Mouse (Mus musculus) splenic B cell, adult 2 months (primary cell): ENCODE data around the gene Gm49396.

Experiments
- DNase-seq: peaks from one replicate; pipeline ENCODE4 v3.0.0-alpha.2; 2011; ENCODE audit warnings: low read depth, low spot score
- H3K27me3 ChIP-seq: 2 replicates; pipeline ENCODE4 v1.6.1; 2012; ENCODE audit warnings: mild to moderate bottlenecking, low read length, moderate library complexity, mixed read lengths; ENCODE audit not compliant: control insufficient read depth, poor library complexity, insufficient read depth, severe bottlenecking
- H3K36me3 ChIP-seq: 2 replicates; pipeline ENCODE4 v1.6.1; 2012; ENCODE audit warnings: mild to moderate bottlenecking, low read length, moderate library complexity, mixed read lengths; ENCODE audit not compliant: control insufficient read depth, poor library complexity, insufficient read depth, severe bottlenecking

The Gm49396 gene

DNA sequence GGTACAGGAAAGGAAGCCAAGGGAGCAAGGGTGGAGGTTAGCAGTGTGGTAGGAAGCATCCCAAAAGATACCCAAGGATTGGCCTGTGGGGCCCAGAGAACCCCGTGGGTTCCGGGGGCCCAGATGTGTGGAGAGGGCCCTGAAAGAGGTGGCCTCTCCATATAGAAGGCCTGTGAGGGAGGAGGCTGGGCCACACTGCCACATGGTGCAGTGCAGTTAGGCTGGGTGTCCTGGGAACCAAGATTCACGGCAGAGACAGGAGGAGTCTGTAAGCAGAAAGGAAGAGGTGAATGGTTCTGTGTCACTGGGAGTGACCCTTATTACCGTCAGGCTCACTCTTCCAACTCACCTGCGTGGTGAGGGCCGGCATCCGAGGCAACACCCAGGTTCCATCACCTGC lies 22.6 kb upstream of the Gm49396 start:
- H3K27me3 ChIP-seq: no peaks in the 10 kb centered on the region

GRCm38 (mm10) chr7:30544327-30544726 lies 18.8 kb upstream of the Gm49396 start:
- Histone ChIP-seq H3K36me3 (no peaks in the 10 kb centered on the region; the same call in 1 of the 2 replicates), H3K27me3 (no peaks in the 10 kb centered on the region)
- no peak for DNase-seq

More for the DNA sequence above, 22.6 kb upstream of the Gm49396 start:
- DNase-seq: no peak
- no peaks in the 10 kb centered on the region; the same call in 1 of the 2 replicates for H3K36me3 ChIP-seq

- Histone ChIP-seq H3K36me3 (no peaks in the 10 kb centered on the region), H3K27me3 (no peaks in the 10 kb centered on the region)
- no peak for DNase-seq
These were observed 13.3 kb upstream of the Gm49396 start for GRCm38 (mm10) chr7:30549880-30550279.

DNA sequence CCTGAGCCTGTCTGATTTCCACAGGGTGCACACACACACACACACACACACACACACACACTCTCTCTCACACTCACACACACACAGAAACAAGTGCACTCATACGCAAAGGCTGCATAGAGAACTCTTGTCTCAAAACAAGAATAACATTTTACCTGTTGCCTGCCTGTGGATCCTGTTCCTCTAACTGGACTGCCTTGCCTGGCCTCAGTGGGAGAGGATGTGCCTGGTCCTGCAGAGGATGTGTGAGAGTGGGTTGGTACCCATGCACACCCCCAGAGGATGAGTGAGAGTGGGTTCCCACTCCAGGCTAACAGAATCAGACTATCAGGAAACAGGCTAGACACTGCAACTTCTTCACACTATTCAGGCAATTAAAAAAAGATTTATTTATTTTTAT lies 12.5 kb upstream of the Gm49396 start:
- DNase-seq: no peak
- H3K36me3 ChIP-seq: peaks cover 1% of the 10 kb centered on the region; the same call in 1 of the 2 replicates
- H3K27me3 ChIP-seq: no peaks in the 10 kb centered on the region

DNA sequence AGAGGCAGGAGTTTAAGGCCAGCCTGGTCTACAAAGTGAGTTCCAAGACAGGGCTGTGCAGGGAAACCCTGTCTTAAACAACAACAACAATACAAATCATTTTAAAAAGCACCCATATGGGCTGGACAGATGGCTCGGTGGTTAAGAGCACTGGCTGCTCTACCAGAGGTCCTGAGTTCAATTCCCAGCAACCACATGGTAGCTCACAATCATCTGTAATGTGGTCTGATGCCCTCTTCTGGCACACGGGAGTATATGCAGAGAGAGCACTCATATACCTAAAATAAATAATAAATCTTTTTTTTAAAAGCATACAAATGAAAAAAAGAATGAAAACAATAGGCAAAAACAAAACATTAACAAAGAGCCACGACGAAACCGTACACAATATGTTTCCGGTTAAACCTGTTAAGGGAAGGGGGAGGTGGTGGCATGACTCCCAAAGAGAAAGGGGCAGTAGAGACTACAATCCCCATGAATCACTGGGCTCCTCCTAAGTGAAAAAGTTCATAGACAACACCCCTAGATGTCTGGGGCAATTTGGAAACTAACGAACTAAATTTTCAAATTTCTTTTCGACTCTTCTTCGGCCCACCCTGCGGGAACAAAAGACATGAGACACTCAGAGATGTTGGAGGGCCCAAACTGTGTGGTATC lies 11.6 kb upstream of the Gm49396 start:
- Histone ChIP-seq H3K27me3 (no peaks in the 10 kb centered on the region), H3K36me3 (peaks cover 7% of the 10 kb centered on the region; the same call in 1 of the 2 replicates)
- peak; percentile 86 for DNase-seq

GRCm38 (mm10) chr7:30552102-30553020 lies 10.8 kb upstream of the Gm49396 start, which contains the start of the genes Hspb6 and Proser3:
Hspb6 (plus strand) TSS chr7:30552178.
Proser3 (minus strand) TSS chr7:30552299.
- H3K36me3 ChIP-seq: peaks cover 8% of the 10 kb centered on the region; the same call in 1 of the 2 replicates
- H3K27me3 ChIP-seq: no peaks in the 10 kb centered on the region
- peak; percentile 97 for DNase-seq

DNA sequence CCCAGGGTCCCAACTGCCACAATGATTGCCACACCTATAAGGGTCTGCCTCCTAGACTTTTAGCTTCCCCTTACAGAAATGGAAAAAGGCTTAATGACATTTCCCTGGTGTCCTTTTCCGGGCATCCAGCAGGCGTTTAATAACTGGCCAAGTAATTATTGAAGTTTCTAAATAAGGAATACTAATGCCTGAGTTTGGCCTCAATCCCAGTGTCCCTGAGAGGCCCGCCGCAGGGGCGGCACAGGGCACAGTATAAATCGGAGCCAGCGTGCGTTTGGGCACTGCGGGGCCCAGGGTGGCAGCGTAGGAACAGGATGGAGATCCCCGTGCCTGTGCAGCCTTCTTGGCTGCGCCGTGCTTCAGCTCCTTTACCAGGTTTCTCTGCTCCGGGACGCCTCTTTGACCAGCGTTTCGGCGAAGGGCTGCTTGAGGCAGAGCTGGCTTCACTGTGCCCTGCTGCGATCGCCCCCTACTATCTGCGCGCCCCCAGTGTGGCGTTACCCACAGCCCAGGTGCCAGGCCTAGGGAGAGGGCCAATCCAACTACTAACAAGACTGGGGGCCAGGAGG lies 10.0 kb upstream of the Gm49396 start:
- no peak for DNase-seq
- Histone ChIP-seq H3K36me3 (peaks cover 8% of the 10 kb centered on the region; the same call in 1 of the 2 replicates), H3K27me3 (no peaks in the 10 kb centered on the region)

DNA sequence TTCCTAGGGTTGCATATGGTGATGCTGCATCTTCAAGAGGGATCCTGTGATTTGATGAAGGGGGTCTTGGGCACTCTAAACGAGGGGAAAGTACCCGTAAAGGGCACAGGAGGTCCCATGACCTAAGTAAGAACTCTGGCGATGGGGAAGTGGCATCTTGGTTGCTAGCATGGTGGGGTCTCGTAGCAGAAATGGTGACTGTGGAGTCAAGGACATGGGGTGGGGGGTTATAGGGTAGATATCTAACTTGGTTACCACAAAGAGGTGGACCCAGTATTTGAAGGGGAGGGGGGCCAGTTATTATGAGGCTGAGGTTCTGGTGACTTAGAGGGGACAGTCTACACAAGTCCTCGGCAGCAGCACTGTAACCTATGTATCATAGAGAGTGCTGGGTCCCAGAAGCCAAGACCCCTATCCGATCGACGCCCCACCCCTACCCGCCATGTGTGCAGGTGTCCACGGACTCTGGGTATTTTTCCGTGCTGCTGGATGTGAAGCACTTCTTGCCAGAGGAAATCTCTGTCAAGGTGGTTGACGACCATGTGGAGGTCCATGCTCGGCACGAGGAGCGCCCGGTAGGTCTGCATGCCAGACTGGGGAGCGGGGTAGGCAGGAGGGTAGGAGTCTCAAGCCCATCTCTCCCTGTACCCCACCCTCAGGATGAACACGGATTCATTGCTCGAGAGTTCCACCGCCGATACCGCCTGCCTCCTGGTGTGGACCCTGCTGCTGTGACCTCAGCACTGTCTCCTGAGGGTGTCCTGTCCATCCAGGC lies 9.1 kb upstream of the Gm49396 start:
- Histone ChIP-seq H3K36me3 (peaks cover 8% of the 10 kb centered on the region; the same call in 1 of the 2 replicates), H3K27me3 (no peaks in the 10 kb centered on the region)
- no peak for DNase-seq

DNA sequence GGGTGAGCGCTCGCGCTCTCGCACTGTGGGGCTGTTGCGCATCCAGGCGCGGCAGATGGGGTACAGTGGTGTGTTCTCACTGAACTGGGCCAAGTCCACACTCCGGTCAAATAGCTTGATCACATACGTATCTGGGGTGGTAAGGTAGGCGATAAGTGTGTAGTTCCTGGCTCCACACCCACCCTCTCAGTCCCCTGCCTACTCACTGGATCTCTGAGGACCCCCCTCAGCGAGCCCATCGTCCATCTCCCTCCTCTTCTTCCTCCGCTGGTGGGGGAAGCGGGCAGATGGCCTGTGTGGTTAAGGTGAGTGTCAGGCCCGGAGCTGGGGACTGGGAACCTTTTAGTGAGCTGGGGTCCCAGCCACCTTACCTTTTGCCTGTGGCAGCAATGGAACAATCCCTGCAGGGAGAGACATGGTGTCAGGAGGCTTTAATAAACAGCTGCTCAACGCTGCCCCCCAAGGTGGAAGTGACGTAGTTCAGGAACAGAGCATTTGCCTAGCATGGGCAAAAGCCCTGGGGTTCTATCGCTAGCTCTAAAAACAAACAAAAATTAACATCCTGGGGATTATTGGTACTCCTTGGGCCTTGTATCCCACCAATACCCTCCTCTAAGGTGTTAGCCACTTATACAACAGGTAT lies 6.1 kb upstream of the Gm49396 start:
- Histone ChIP-seq H3K36me3 (peaks cover 10% of the 10 kb centered on the region; the same call in 1 of the 2 replicates), H3K27me3 (no peaks in the 10 kb centered on the region)
- peak; percentile 54 for DNase-seq

DNA sequence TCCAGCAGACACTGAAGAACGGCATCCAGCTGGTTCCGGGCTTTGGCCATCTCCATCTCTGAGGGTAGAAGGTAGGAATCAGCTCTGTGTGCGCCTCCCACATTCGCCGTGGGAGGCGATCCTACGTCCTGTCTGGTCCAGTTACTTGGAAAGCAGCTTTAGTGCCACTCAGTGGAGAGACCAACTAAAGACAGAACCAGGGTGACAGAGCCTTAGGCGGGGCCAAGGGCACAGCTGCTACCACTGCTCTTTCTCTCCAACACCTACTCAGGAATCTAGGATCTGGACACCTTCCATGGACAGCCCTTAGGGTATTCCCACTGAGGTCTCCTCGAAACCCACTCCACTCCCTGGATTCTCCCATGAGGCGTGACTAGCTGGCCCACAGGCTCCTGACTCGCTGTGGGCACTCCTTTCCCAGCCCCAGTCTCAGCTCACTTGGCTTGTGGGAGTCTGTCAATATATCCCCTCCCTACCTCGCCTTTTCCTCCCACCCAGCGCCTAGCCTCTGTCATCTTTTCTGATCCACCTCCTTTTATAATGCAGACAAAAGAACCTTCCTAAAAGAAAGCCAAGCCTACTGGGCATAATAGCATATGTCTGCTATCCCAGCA lies 5.1 kb upstream of the Gm49396 start:
- H3K27me3 ChIP-seq: no peaks in the 10 kb centered on the region
- peaks cover 10% of the 10 kb centered on the region; the same call in 1 of the 2 replicates for H3K36me3 ChIP-seq
- DNase-seq: no peak

DNA sequence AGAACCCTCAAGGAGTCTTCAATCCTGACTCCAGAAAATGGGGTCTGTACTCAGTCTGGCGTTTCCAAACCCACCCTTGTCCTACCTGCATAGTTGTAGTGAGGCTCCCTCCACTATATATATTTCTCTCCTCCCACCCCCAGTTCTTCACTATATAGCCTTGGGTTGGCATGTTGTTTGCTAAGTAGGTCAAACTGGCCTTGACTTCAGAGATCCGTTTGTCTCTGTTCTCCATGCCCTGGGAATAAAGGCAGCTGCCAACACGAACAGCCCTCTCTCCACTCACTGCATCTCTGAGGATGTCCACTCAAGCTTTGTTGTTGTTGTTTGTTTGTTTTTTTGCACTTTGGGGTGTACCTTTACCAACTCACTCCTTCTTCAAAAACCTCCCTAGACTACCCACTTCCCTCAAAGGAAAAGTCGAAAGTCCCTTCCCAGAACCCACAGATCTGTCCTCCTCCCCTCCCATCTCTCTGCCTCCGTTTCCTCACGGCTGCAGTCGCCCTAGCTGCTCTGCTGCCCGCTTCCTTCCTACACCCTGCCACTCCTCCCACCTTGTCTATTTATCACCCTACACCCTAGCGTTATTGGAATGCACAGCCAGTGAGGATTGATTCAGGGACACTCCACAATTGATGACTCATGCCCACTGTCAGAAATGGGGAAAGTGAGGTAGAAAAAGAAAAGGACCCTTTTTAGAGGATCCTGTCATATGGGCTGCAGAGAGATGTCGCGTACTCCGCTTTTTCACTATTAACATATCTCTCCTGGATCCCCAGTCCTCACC lies 4.3 kb upstream of the Gm49396 start:
- H3K36me3 ChIP-seq: peaks cover 10% of the 10 kb centered on the region; the same call in 1 of the 2 replicates

DNA sequence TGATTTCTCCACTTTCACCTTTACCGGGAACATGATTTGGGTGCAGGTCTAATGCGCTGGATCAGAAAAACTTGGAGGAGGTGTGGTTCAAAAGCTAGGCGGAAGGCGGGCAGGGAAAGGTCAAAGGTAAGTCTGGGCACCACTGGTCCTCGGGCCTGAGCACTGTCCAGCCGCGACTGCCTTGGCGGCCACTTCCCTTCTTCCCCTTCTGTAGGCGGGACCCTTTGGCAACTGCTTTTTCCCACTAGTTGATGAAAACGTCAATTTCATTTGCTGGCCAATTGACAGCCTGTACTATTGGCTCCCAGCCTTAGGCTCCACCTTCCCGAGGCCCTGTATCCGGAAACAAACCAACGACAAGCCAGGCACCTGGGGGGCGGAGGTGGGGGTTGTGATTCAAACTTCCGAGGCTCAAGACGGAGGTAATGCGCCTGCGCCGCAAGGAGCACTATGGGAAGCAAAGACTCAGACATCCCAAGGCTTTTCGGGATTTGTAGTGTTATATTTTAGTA lies 3.6 kb upstream of the Gm49396 start, which contains the start of gene Lin37:
Gene Lin37 (minus strand): TSS at position 396 of the 512 bp plus-strand sequence.
- Histone ChIP-seq H3K27me3 (no peaks in the 10 kb centered on the region), H3K36me3 (peaks cover 10% of the 10 kb centered on the region)
- peak; percentile 94 for DNase-seq

More for the DNA sequence above, 4.3 kb upstream of the Gm49396 start:
- no peaks in the 10 kb centered on the region for H3K27me3 ChIP-seq
- DNase-seq: no peak
